Mouse (Mus musculus): ENCODE results near the gene Sec31a. TPM values are rescaled to one million over a fixed set of nuclear protein-coding genes. Genes with fewer than 3 reads are reported as not detected.

Gene Sec31a
- total and polyA plus RNA-seq, 3 experiments, result 61.2 to 165 TPM; not detected in 1

GRCm38 (mm10) chr5:100335581-100336080 lies 80.4 kb downstream of the Sec31a start:
- Histone ChIP-seq H3K27ac (ENCODE audit: control insufficient read depth, low read depth, low read length) (no peak overlapping the region), H3K9ac (ENCODE audit: control insufficient read depth, low read depth, low read length, poor library complexity, severe bottlenecking) (no peak overlapping the region), H3K4me1 (ENCODE audit: control insufficient read depth in 1 of 2, insufficient read depth in 2 of 2, low read length in 2 of 2) (0 out of 4 replicates have a peak, but pooled peaks cover 0 to 5% of the 10 kb centered on the region in 2 experiments), H3K36me3 (ENCODE audit: control insufficient read depth in 1 of 2, insufficient read depth in 2 of 2, low read length in 2 of 2) (peaks cover 0 to 2% of the 10 kb centered on the region in 2 experiments; a peak in 2 of 4 replicates), H3K27me3 (ENCODE audit: control insufficient read depth in 1 of 2, insufficient read depth in 2 of 2, low read length in 2 of 2) (no peaks in the 10 kb centered on the region; a peak in 1 of 4 replicates), H3K4me3 (ENCODE audit: control insufficient read depth in 1 of 2, insufficient read depth in 1 of 2, low read depth in 2 of 2, low read length in 2 of 2) (no peak overlapping the region), H3K79me2 (ENCODE audit: control insufficient read depth, insufficient read depth, low read length, poor library complexity) (no peaks in the 10 kb centered on the region), H3K9me3 (replicated peaks; ENCODE audit: insufficient read depth, low read length) (no peaks in the 10 kb centered on the region)
- no peak for DNase-seq (ENCODE audit: low read depth, low spot score)
- TF ChIP-seq SMC3 (IDR thresholded peaks at IDR 0.05; ENCODE audit: low read depth, low read length) (no peak), MXI1 (IDR thresholded peaks at IDR 0.05; ENCODE audit: low read depth, low read length) (no peak), JUND (IDR thresholded peaks at IDR 0.05; ENCODE audit: low read depth, low read length) (no peak), UBTF (IDR thresholded peaks at IDR 0.05; ENCODE audit: borderline replicate concordance, insufficient read depth, low read depth, low read length) (no peak), POLR2A (IDR thresholded peaks at IDR 0.05; ENCODE audit: control insufficient read depth in 1 of 2, insufficient read depth in 1 of 2, low read depth in 1 of 2, low read length in 2 of 2, poor library complexity in 1 of 2) (no peak), MEF2A (IDR thresholded peaks at IDR 0.05; ENCODE audit: extremely low read depth, insufficient replicate concordance, low read depth, low read length, poor library complexity, severe bottlenecking) (no peak), BHLHE40 (IDR thresholded peaks at IDR 0.05; ENCODE audit: borderline replicate concordance, low read depth, low read length) (no peak), USF2 (IDR thresholded peaks at IDR 0.05; ENCODE audit: borderline replicate concordance in 1 of 2, insufficient read depth in 1 of 2, low read depth in 1 of 2, low read length in 2 of 2) (no peak), RCOR1 (IDR thresholded peaks at IDR 0.05; ENCODE audit: low read depth, low read length) (no peak), RAD21 (IDR thresholded peaks at IDR 0.05; ENCODE audit: low read depth, low read length) (no peak), GABPA (IDR thresholded peaks at IDR 0.05; ENCODE audit: low read depth, low read length) (no peak), TAL1 (IDR thresholded peaks at IDR 0.05; ENCODE audit: low read length) (no peak), NRF1 (IDR thresholded peaks at IDR 0.05; ENCODE audit: insufficient read depth, low read depth, low read length, poor library complexity, severe bottlenecking) (no peak), CHD1 (IDR thresholded peaks at IDR 0.05; ENCODE audit: low read depth, low read length) (no peak), ELF1 (IDR thresholded peaks at IDR 0.05; ENCODE audit: low read depth, low read length) (no peak)

- Histone ChIP-seq H3K9ac (ENCODE audit: control insufficient read depth, low read depth, low read length, poor library complexity, severe bottlenecking) (no peak overlapping the region), H3K9me3 (replicated peaks; ENCODE audit: insufficient read depth, low read length) (no peaks in the 10 kb centered on the region), H3K4me1 (ENCODE audit: control insufficient read depth in 1 of 2, insufficient read depth in 2 of 2, low read length in 2 of 2) (0 out of 4 replicates have a peak, but pooled peaks cover 0 to 5% of the 10 kb centered on the region in 2 experiments), H3K27ac (ENCODE audit: control insufficient read depth, low read depth, low read length) (no peak overlapping the region), H3K36me3 (ENCODE audit: control insufficient read depth in 1 of 2, insufficient read depth in 2 of 2, low read length in 2 of 2) (peaks cover 0 to 2% of the 10 kb centered on the region in 2 experiments; a peak in 2 of 4 replicates), H3K4me3 (ENCODE audit: control insufficient read depth in 1 of 2, insufficient read depth in 1 of 2, low read depth in 2 of 2, low read length in 2 of 2) (no peak overlapping the region), H3K27me3 (ENCODE audit: control insufficient read depth in 1 of 2, insufficient read depth in 2 of 2, low read length in 2 of 2) (no peaks in the 10 kb centered on the region; a peak in 1 of 4 replicates), H3K79me2 (ENCODE audit: control insufficient read depth, insufficient read depth, low read length, poor library complexity) (no peaks in the 10 kb centered on the region)
- DNase-seq (ENCODE audit: low read depth, low spot score), result no peak
- TF ChIP-seq ETS1 (IDR thresholded peaks at IDR 0.05; ENCODE audit: low read depth, low read length), result no peak
- 0 out of 2 replicates have a peak, but pooled peaks have one; percentile 5 for TF ChIP-seq ZNF384 (IDR thresholded peaks at IDR 0.05; ENCODE audit: low read depth, low read length)
Measured at GRCm38 (mm10) chr5:100334686-100335085, 81.3 kb downstream of the Sec31a start.
